Mouse (Mus musculus): ENCODE data around the gene Nlgn3.
"Not testable (repeated sequence)": the region's sequence is repeated elsewhere in the genome, so short reads cannot be mapped to it uniquely, and the experiment has no call there.

The Nlgn3 gene

DNA sequence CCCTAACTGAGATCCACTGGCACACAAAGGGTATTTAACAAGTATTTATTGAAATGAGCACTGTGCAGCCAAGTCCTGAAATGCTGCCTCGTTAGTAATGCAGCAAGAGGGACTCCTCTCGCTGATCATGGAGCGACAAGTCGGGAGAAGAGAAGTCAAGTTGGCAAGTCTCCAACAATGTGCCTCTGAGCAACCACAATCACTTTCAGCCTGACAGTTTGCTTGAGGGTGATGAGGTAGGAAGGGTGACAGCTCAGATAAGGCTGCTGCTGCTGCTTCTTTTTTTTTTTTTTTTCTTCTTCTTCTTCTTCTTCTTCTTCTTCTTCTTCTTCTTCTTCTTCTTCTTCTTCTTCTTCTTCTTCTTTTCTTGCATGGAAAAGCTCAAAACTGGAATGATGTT, 52.2 kb downstream of the Nlgn3 start:
- in situ Hi-C loops (cut with MboI; ENCODE audit: low pct_unique_long_range_greater_than_20kb in 1 of 2, low sequenced_read_pairs in 2 of 2, unreplicated experiment in 1 of 2) = no loop called here

DNA sequence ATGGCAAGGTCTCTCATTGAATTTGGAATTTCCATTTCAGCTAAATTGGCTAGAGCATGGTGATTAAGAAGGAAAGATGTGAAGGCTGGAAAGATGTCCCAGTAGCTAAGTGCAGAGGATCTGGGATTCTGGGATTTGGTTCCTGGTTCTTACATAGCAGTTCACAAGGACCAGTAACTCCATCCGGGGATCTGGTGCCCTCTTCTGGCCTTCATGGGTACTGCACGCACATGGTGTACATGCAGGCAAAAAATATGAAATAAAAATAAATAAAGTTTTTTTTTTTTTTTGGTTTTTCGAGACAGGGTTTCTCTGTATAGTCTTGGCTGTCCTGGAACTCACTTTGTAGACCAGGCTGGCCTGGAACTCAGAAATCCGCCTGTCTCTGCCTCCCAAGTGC, 59.9 kb downstream of the Nlgn3 start:
- in situ Hi-C loops (cut with MboI; ENCODE audit: low pct_unique_long_range_greater_than_20kb in 1 of 2, low sequenced_read_pairs in 2 of 2, unreplicated experiment in 1 of 2) = not testable (repeated sequence)

DNA sequence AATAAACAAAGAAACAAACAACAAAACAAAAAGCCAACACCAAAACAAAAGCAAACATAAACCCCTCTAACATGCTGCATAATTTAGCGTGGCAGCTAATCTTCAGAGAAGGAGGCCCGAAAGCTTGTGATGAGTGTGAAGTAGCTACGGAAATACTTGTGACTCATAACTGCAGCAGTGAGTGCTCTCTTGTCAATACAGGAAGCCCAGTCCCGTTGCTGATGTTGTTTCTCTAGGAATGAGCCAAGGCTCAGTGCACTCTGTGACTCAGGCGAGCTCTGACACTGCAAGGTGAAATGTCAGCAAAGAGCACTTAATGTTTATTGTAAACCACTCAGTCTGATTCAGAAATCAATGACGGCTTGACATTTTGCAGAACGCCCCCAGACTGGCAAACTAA, 70.0 kb downstream of the Nlgn3 start:
- in situ Hi-C loops (cut with MboI; ENCODE audit: low pct_unique_long_range_greater_than_20kb in 1 of 2, low sequenced_read_pairs in 2 of 2, unreplicated experiment in 1 of 2) = no loop called here

DNA sequence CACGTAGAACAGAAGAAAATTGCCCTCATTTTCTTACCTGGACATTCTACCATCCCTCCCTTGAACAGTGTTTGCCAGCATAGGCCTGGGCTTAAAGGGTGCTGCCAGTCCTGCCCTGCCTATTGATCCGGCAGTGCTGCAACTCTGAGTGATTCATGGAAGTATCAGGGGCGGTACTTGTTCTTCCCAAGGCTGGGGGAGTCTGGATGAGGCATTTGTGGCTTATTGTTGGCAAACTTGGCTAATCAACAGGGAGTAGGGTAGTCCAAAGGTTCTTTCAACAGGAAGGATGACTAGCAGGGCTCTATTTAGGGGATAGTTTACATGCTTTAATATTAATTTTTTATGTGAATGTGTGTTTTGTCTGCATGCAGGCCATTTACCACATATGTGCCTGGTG, 71.6 kb downstream of the Nlgn3 start:
- in situ Hi-C loops (cut with MboI; ENCODE audit: low pct_unique_long_range_greater_than_20kb in 1 of 2, low sequenced_read_pairs in 2 of 2, unreplicated experiment in 1 of 2) = no loop called here

DNA sequence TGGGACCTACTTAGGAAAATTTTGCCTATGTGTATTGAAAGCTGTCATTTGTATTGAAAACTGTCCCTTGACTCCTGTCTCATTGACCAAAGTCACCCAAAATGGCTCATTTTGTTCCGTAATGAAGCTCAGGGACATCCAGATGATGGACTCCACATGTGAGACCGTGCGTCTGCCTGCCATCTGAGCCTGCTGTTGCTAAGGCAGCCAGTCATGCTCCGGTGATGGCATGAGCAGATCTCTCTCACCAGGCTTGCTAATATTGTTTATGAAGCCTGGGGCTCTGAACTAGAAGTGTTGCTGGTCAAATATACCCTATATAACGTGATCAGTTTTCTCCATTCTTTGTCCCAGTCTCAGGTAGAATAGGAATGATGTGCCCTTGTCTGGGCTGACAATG, 74.0 kb downstream of the Nlgn3 start:
- in situ Hi-C loops (cut with MboI; ENCODE audit: low pct_unique_long_range_greater_than_20kb in 1 of 2, low sequenced_read_pairs in 2 of 2, unreplicated experiment in 1 of 2) = no loop called here

Data from mouse embryonic stem cell (cell line).